Mouse (Mus musculus) frontal cortex, postnatal 25 days (tissue): ENCODE measurements around the gene Gm21586.
"Not testable (repeated sequence)": the region's sequence is repeated elsewhere in the genome, so short reads cannot be mapped to it uniquely, and the experiment has no call there.

Experiments used
- DNase-seq, 2 experiments: peaks; one replicate each; pipeline ENCODE4 v3.0.0; 2022; ENCODE audit warnings: low spot score in 2 of 2

Gm21586 gene

GRCm38 (mm10) chr4:42439078-42439477, at the start of gene Gm21586:
TSS of gene Gm21586 (plus strand) at chr4:42439378.
- DNase-seq: not testable (repeated sequence)

- not testable (repeated sequence) for DNase-seq
These were observed 27.3 kb downstream of the Gm21586 start, which contains the start of gene Gm2163 for GRCm38 (mm10) chr4:42466452-42466851. TSS of gene Gm2163 (plus strand) at chr4:42466752.
